In the genomic region with DNA sequence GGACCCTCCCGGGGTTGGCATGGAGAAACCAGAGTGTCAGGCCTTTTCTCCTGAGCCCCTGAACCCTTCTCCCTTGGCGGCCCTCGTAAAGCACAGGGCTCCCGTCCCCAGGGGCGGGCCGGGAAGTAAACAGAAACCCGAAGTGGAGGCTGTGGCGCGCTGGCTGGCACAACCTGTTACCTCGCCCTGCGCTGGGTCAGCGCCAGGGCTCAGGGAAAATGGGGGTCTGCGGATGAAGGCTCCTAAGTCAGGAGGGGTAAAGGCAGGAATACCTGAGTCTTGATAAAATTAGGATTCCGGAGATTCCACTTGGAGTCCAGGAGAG, we compare ENCODE assay signal across 10 mouse cellular contexts. TPM values are rescaled to one million over a fixed set of nuclear protein-coding genes. Genes with fewer than 3 reads are reported as not detected.
DNase-seq lines count a peak whose midpoint lies in the region; ATAC-seq and TF ChIP-seq lines count a peak whose summit lies in the region.
"Had no signal": no experiment of that assay in that cellular context is flagged by ENCODE, and none has a peak within 500 bp of the region (broad histone marks: within the 10 kb centered on the region; RNA-seq: fewer than 3 reads in every experiment).

No protein-coding gene starts in this region.

- no peak overlapping the region for H3K27ac ChIP-seq in kidney, adult 2 months (ENCODE audit: insufficient read depth, low read depth, low read length)
- no peak overlapping the region for H3K27ac ChIP-seq in embryonic facial prominence, embryonic 11.5 days (replicated peaks; ENCODE audit: low read depth, low read length)
- H3K27ac ChIP-seq in intestine, embryonic 15.5 days: no peak overlapping the region
- H3K27ac ChIP-seq in cerebellum, adult 2 months (ENCODE audit: insufficient read depth, low read length): no peak overlapping the region

- 0 out of 2 replicates have a peak, but pooled peaks cover 3% of the 10 kb centered on the region for H3K4me1 ChIP-seq in kidney, adult 2 months (ENCODE audit: control insufficient read depth, insufficient read depth, low read length)
- no peaks in the 10 kb centered on the region for H3K4me1 ChIP-seq in embryonic facial prominence, embryonic 11.5 days (ENCODE audit: control insufficient read depth, insufficient read depth, low read length)
- H3K4me1 ChIP-seq in intestine, embryonic 15.5 days (replicated peaks): peaks cover 7% of the 10 kb centered on the region; the same call in 1 of the 2 replicates
- H3K4me1 ChIP-seq in cerebellum, adult 2 months (ENCODE audit: control insufficient read depth, insufficient read depth, low read length): peaks cover 4% of the 10 kb centered on the region; the same call in 1 of the 2 replicates

- ATAC-seq in embryonic facial prominence, embryonic 11.5 days (replicated peaks; ENCODE audit: insufficient number of reproducible peaks, low FRiP score, low TSS enrichment, low read depth): no peak
- peak; percentile 61 for ATAC-seq in intestine, embryonic 15.5 days
- no peak for ATAC-seq in megakaryocyte-erythroid progenitor cell, adult 5-6 weeks (replicated peaks; ENCODE audit: low FRiP score, low TSS enrichment, poor library complexity, severe bottlenecking)
- ATAC-seq: Patski had no signal

- 2% methylated on average over 14 of the region's 14 CpGs for WGBS in kidney, adult 2 months
- WGBS in embryonic facial prominence, embryonic 11.5 days: 4% methylated on average over 14 of the region's 14 CpGs
- 1% methylated on average over 14 of the region's 14 CpGs for WGBS in intestine, embryonic 15.5 days
- 3% methylated on average over 14 of the region's 14 CpGs for WGBS in cerebellum, adult 2 months

- H3K27me3 ChIP-seq in kidney, adult 2 months (replicated peaks; ENCODE audit: control insufficient read depth, insufficient read depth, low read length): no peaks in the 10 kb centered on the region
- peaks cover 20% of the 10 kb centered on the region for H3K27me3 ChIP-seq in embryonic facial prominence, embryonic 11.5 days (ENCODE audit: control insufficient read depth, insufficient read depth, low read length)
- H3K27me3 ChIP-seq in intestine, embryonic 15.5 days (replicated peaks): peaks cover 22% of the 10 kb centered on the region
- H3K27me3 ChIP-seq in cerebellum, adult 2 months (ENCODE audit: control insufficient read depth, insufficient read depth, low read length): no peaks in the 10 kb centered on the region; the same call in 1 of the 2 replicates
- H3K27me3 ChIP-seq: Patski had no signal

- no peak overlapping the region for H3K9ac ChIP-seq in embryonic facial prominence, embryonic 11.5 days (replicated peaks; ENCODE audit: low read length)
- peak overlapping the region; percentile 20; the same call in 1 of the 2 replicates for H3K9ac ChIP-seq in intestine, embryonic 15.5 days

- peak overlapping the region; percentile 21; the same call in 1 of the 2 replicates for H3K4me2 ChIP-seq in embryonic facial prominence, embryonic 11.5 days (ENCODE audit: low read depth, low read length)
- H3K4me2 ChIP-seq in intestine, embryonic 15.5 days (replicated peaks): peak overlapping the region; percentile 73

- H3K4me3 ChIP-seq in kidney, adult 2 months (ENCODE audit: insufficient read depth, low read depth, low read length): peak overlapping the region; percentile 56
- H3K4me3 ChIP-seq in embryonic facial prominence, embryonic 11.5 days (ENCODE audit: low read depth, low read length): no peak overlapping the region
- peak overlapping the region; percentile 43 for H3K4me3 ChIP-seq in intestine, embryonic 15.5 days (replicated peaks)
- H3K4me3 ChIP-seq in cerebellum, adult 2 months (replicated peaks; ENCODE audit: insufficient read depth, low read depth, low read length): no peak overlapping the region
- H3K4me3 ChIP-seq: myocyte had no signal

- H3K9me3 ChIP-seq in embryonic facial prominence, embryonic 11.5 days (replicated peaks; ENCODE audit: control insufficient read depth, low read length): no peaks in the 10 kb centered on the region
- H3K9me3 ChIP-seq in intestine, embryonic 15.5 days: no peaks in the 10 kb centered on the region

- H3K36me3 ChIP-seq in kidney, adult 2 months (ENCODE audit: control insufficient read depth, insufficient read depth, low read length): no peaks in the 10 kb centered on the region
- no peaks in the 10 kb centered on the region for H3K36me3 ChIP-seq in embryonic facial prominence, embryonic 11.5 days (replicated peaks; ENCODE audit: control insufficient read depth, insufficient read depth, low read depth, low read length)
- H3K36me3 ChIP-seq in intestine, embryonic 15.5 days: no peaks in the 10 kb centered on the region

- no peak for TF ChIP-seq POLR2A in kidney, adult 2 months (IDR thresholded peaks at IDR 0.05; ENCODE audit: low read depth, low read length)
- TF ChIP-seq POLR2A in cerebellum, adult 2 months (IDR thresholded peaks at IDR 0.05; ENCODE audit: borderline replicate concordance, insufficient read depth, low read length): no peak

- no peak for DNase-seq in kidney, adult 2 months
- no peak for DNase-seq in kidney, adult 9 months
- no peak for DNase-seq in embryonic facial prominence, embryonic 11.5 days (ENCODE audit: low spot score)
- peak; percentile 30 for DNase-seq in lung, postnatal 36 days
- no peak for DNase-seq in cerebellum, adult 2 months

- no peak for TF ChIP-seq CTCF in kidney, adult 2 months (conservative IDR thresholded peaks at IDR 0.05; ENCODE audit: insufficient read depth, insufficient read length, low read depth, low read length)
- TF ChIP-seq CTCF in cerebellum, adult 2 months (IDR thresholded peaks at IDR 0.05; ENCODE audit: borderline replicate concordance, insufficient read depth, low read depth, low read length): no peak

RNA-seq across cellular contexts. Expression of a gene that starts 0.5 kb away (rescaled TPM):
- polyA plus RNA-seq in kidney, adult 2 months (2012; rRNA removed): 1.7 TPM in 2 replicates
- 0.84 and 1.0 TPM in 2 replicates for polyA plus RNA-seq in embryonic facial prominence, embryonic 11.5 days (2014; fragmentation: Nextera tagmentation; extraction: Ambion mirVana)
- 4.2 TPM in 2 replicates for polyA plus RNA-seq in intestine, embryonic 15.5 days (2015; fragmentation: Nextera tagmentation; extraction: Ambion mirVana)
- not detected in 2 replicates for total RNA-seq in megakaryocyte-erythroid progenitor cell, adult 5-6 weeks (2014; fragmentation: Nextera tagmentation)
- not detected in 2 replicates for total RNA-seq in megakaryocyte-erythroid progenitor cell, adult 5-6 weeks (2017)
- not detected in 2 replicates for polyA plus RNA-seq in cerebellum, adult 2 months (2012; rRNA removed)
- total RNA-seq: layer of hippocampus, adult 8-10 months had no signal

RNA-seq across cellular contexts. Expression of a gene that starts 12.6 kb away (rescaled TPM):
- 367 and 378 TPM in 2 replicates for polyA plus RNA-seq in kidney, adult 2 months (2012; rRNA removed)
- polyA plus RNA-seq in embryonic facial prominence, embryonic 11.5 days (2014; fragmentation: Nextera tagmentation; extraction: Ambion mirVana): 47.9 and 50.5 TPM in 2 replicates
- 68.9 and 69.9 TPM in 2 replicates for polyA plus RNA-seq in intestine, embryonic 15.5 days (2015; fragmentation: Nextera tagmentation; extraction: Ambion mirVana)
- 44.2 and 56.3 TPM in 2 replicates for total RNA-seq in megakaryocyte-erythroid progenitor cell, adult 5-6 weeks (2014; fragmentation: Nextera tagmentation)
- total RNA-seq in megakaryocyte-erythroid progenitor cell, adult 5-6 weeks (2017): 22.7 and 30.0 TPM in 2 replicates
- polyA plus RNA-seq in cerebellum, adult 2 months (2012; rRNA removed): 173 and 179 TPM in 2 replicates

RNA-seq across cellular contexts. Expression of a gene that starts 12.8 kb away (rescaled TPM):
- 14.2 and 15.7 TPM in 2 replicates for polyA plus RNA-seq in kidney, adult 2 months (2012; rRNA removed)
- 49.3 and 55.6 TPM in 2 replicates for polyA plus RNA-seq in embryonic facial prominence, embryonic 11.5 days (2014; fragmentation: Nextera tagmentation; extraction: Ambion mirVana)
- 43.0 and 43.2 TPM in 2 replicates for polyA plus RNA-seq in intestine, embryonic 15.5 days (2015; fragmentation: Nextera tagmentation; extraction: Ambion mirVana)
- total RNA-seq in megakaryocyte-erythroid progenitor cell, adult 5-6 weeks (2014; fragmentation: Nextera tagmentation): 30.3 and 44.7 TPM in 2 replicates
- 40.8 and 47.3 TPM in 2 replicates for total RNA-seq in megakaryocyte-erythroid progenitor cell, adult 5-6 weeks (2017)
- 16.1 and 17.1 TPM in 2 replicates for polyA plus RNA-seq in cerebellum, adult 2 months (2012; rRNA removed)

RNA-seq across cellular contexts. Expression of a gene that starts 15.8 kb away (rescaled TPM):
- polyA plus RNA-seq in kidney, adult 2 months (2012; rRNA removed): 0.18 and 0.38 TPM in 2 replicates
- 0.17 and 0.46 TPM in 2 replicates for polyA plus RNA-seq in embryonic facial prominence, embryonic 11.5 days (2014; fragmentation: Nextera tagmentation; extraction: Ambion mirVana)
- 0.69 and 0.79 TPM in 2 replicates for polyA plus RNA-seq in intestine, embryonic 15.5 days (2015; fragmentation: Nextera tagmentation; extraction: Ambion mirVana)
- 0.07 TPM in 1 of 2 replicates, not detected in the other for total RNA-seq in megakaryocyte-erythroid progenitor cell, adult 5-6 weeks (2014; fragmentation: Nextera tagmentation)
- total RNA-seq in megakaryocyte-erythroid progenitor cell, adult 5-6 weeks (2017): not detected in 2 replicates
- polyA plus RNA-seq in cerebellum, adult 2 months (2012; rRNA removed): 0.23 and 0.25 TPM in 2 replicates
- polyA plus RNA-seq: myocyte, Patski had no signal

RNA-seq across cellular contexts. Expression of a gene that starts 16.4 kb away (rescaled TPM):
- 10.0 and 14.4 TPM in 2 replicates for polyA plus RNA-seq in kidney, adult 2 months (2012; rRNA removed)
- polyA plus RNA-seq in embryonic facial prominence, embryonic 11.5 days (2014; fragmentation: Nextera tagmentation; extraction: Ambion mirVana): 5.8 and 6.8 TPM in 2 replicates
- polyA plus RNA-seq in intestine, embryonic 15.5 days (2015; fragmentation: Nextera tagmentation; extraction: Ambion mirVana): 24.2 and 24.8 TPM in 2 replicates
- total RNA-seq in megakaryocyte-erythroid progenitor cell, adult 5-6 weeks (2014; fragmentation: Nextera tagmentation): 0.94 and 4.5 TPM in 2 replicates
- 10.7 and 15.6 TPM in 2 replicates for total RNA-seq in megakaryocyte-erythroid progenitor cell, adult 5-6 weeks (2017)
- 29.1 and 31.3 TPM in 2 replicates for polyA plus RNA-seq in cerebellum, adult 2 months (2012; rRNA removed)

Comparison
In these comparisons a context has a peak if more than half of its experiments do, and no peak if none do; other contexts are left out.
1. H3K4me3 ChIP-seq: peak in kidney, adult 2 months (single experiment) and intestine, embryonic 15.5 days (single experiment); none in embryonic facial prominence, embryonic 11.5 days (single experiment) and cerebellum, adult 2 months (single experiment).